Mouse (Mus musculus): Measurements from ENCODE around the gene Klf15.

DNA sequence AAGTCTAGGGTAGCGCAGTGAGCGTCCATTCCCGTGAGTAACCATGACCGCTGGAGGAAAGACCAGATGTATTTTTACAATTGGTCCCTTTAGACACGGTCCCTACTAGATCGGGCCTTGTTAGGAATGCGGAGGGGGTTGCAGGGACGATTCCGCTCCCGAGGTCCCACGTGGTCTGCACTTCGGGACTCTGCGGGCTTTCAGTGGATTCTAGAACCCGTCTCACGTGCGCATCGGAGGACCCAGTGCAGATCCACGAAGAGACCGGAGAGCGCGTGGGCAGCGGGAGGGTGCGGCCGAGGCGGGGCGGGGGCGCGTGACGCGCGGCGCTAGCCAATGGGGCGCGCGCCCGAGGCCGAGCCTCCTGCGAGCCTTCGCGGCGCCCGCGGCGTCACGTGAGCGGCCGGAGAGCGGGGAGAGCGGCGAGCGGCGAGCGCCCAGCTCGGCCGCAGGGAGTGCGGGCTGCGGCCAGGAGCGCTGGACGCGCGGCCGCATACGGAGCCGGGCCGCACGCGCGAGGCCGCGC is at the start of gene Klf15:
- TF ChIP-seq CTCF (IDR thresholded peaks at IDR 0.05; ENCODE audit: insufficient read depth, low read depth, low read length) (no peak), POLR2A (IDR thresholded peaks at IDR 0.05; ENCODE audit: insufficient read depth, low read depth, low read length) (peak; percentile 64)

Data from olfactory bulb, adult 2 months (tissue).